Mouse (Mus musculus) megakaryocyte, embryonic 14.5 days (primary cell): ENCODE data around the gene Ift22.

Source experiments
- FLI1 ChIP-seq: IDR thresholded peaks from 2 replicates; pipeline ENCODE4 v1.6.1; 2012; ENCODE audit warnings: low read length, inconsistent platforms, mixed read lengths
- GATA1 ChIP-seq: IDR thresholded peaks from 3 replicates; pipeline ENCODE4 v1.6.1; 2012; ENCODE audit warnings: mixed read lengths, low read length, inconsistent platforms, borderline replicate concordance

DNA sequence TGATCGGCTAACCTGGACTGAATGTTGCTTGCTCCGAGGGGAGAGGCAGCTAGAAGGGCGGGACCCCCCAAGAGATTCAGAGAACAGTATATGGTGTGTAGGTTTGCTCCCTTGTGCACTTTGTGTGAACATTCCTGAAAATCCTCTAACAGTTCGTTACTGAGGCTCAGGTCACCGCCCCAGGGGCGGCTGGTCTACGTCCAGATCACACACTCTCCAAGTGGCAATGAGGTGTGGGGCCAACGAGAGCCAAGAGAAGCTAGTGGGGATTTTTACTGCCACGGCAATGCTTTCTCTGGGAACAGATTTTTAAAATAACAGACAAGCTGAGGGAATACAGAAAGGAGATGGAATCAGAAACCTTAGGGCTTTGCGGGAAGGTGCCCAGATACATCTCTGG is 33.7 kb upstream of the Ift22 start:
- TF ChIP-seq FLI1 (no peak), GATA1 (no peak)
